Mouse (Mus musculus) thymus, adult 2 months (tissue): ENCODE measurements at regions not wholly inside any gene's neighbourhood (a gene's known extent, or its start where the extent isn't known, plus 50 kb on each side); places are given as distances from the start of the nearest gene placed in this dataset.

ENCODE experiments used
- DNase-seq: peaks from one replicate; pipeline ENCODE4 v3.0.0; 2021
- H3K27ac ChIP-seq: fragments of 200-500 bp; 2 replicates; pipeline ENCODE4 v1.5.1; 2012; ENCODE audit warnings: low read length, control low read depth; ENCODE audit not compliant: control insufficient read depth, insufficient read depth
- H3K27me3 ChIP-seq: fragments of 200-500 bp; 2 replicates; pipeline ENCODE4 v1.6.1; 2012; ENCODE audit warnings: mild to moderate bottlenecking, low read length, moderate library complexity, mixed read lengths; ENCODE audit not compliant: control insufficient read depth, insufficient read depth
- H3K36me3 ChIP-seq: fragments of 200-500 bp; 2 replicates; pipeline ENCODE4 v1.6.1; 2012; ENCODE audit warnings: mild to moderate bottlenecking, low read length, moderate library complexity; ENCODE audit not compliant: control insufficient read depth, insufficient read depth
- H3K4me1 ChIP-seq: fragments of 200-500 bp; replicated peaks from 2 replicates; pipeline ENCODE4 v1.6.1; 2012; ENCODE audit warnings: low read length; ENCODE audit not compliant: control insufficient read depth, insufficient read depth
- H3K4me3 ChIP-seq: fragments of 200-500 bp; 2 replicates; pipeline ENCODE4 v1.5.1; 2012; ENCODE audit warnings: mild to moderate bottlenecking, low read length, control low read depth, moderate library complexity; ENCODE audit not compliant: control insufficient read depth, insufficient read depth
- CTCF ChIP-seq: fragments of 200-500 bp; IDR thresholded peaks from 2 replicates; pipeline ENCODE4 v1.5.1; 2012; ENCODE audit warnings: mild to moderate bottlenecking, control low read depth, low read length, moderate library complexity, borderline replicate concordance; ENCODE audit not compliant: control insufficient read depth, poor library complexity, insufficient read depth; ENCODE audit errors: extremely low read depth
- POLR2A ChIP-seq: fragments of 200-500 bp; IDR thresholded peaks from 2 replicates; pipeline ENCODE4 v1.6.1; 2012; ENCODE audit warnings: mild to moderate bottlenecking, low read length, control low read depth, moderate library complexity; ENCODE audit not compliant: control insufficient read depth, poor library complexity, insufficient read depth; ENCODE audit errors: extremely low read depth
- whole genome bisulfite sequencing: fragments of 180-500 bp; shearing (Covaris S2); methylation state at CpG from one replicate; pipeline ENCODE4 v1.1.7; 2018; 5-methylcytosine and 5-hydroxymethylcytosine counted together

GRCm38 (mm10) chr7:124455659-124456058, 473.0 kb downstream of the Hs3st4 start:
- 77% methylated on average over 3 of the region's 3 CpGs for WGBS
- Histone ChIP-seq H3K4me3 (no peak overlapping the region), H3K27me3 (no peaks in the 10 kb centered on the region), H3K4me1 (no peaks in the 10 kb centered on the region), H3K27ac (no peak overlapping the region), H3K36me3 (no peaks in the 10 kb centered on the region)
- no peak for DNase-seq
- TF ChIP-seq CTCF = no peak
- no peak for TF ChIP-seq POLR2A

- 62% methylated on average over 1 of the region's 1 CpGs for WGBS
- no peaks in the 10 kb centered on the region for H3K36me3 ChIP-seq
- no peak overlapping the region for H3K4me3 ChIP-seq
- no peak overlapping the region for H3K27ac ChIP-seq
- no peak for TF ChIP-seq CTCF
- TF ChIP-seq POLR2A = no peak
- no peaks in the 10 kb centered on the region for H3K27me3 ChIP-seq
- no peaks in the 10 kb centered on the region for H3K4me1 ChIP-seq
- no peak for DNase-seq
Observed at GRCm38 (mm10) chr7:124487326-124487725, 504.7 kb downstream of the Hs3st4 start.

GRCm38 (mm10) chr7:124491109-124491793, 508.6 kb downstream of the Hs3st4 start:
- H3K27me3 ChIP-seq = no peaks in the 10 kb centered on the region
- no peak for DNase-seq
- TF ChIP-seq POLR2A (no peak), CTCF (no peak)
- no peaks in the 10 kb centered on the region for H3K36me3 ChIP-seq
- H3K4me3 ChIP-seq = no peak overlapping the region
- no peak overlapping the region for H3K27ac ChIP-seq
- WGBS = 75% methylated on average over 3 of the region's 3 CpGs
- no peaks in the 10 kb centered on the region for H3K4me1 ChIP-seq

GRCm38 (mm10) chr7:124491851-124492390, 509.3 kb downstream of the Hs3st4 start:
- Histone ChIP-seq H3K36me3 (no peaks in the 10 kb centered on the region), H3K4me1 (no peaks in the 10 kb centered on the region), H3K4me3 (no peak overlapping the region), H3K27ac (no peak overlapping the region), H3K27me3 (no peaks in the 10 kb centered on the region)
- WGBS = 95% methylated on average over 3 of the region's 3 CpGs
- DNase-seq = no peak
- TF ChIP-seq POLR2A = no peak
- TF ChIP-seq CTCF = no peak

- no peaks in the 10 kb centered on the region for H3K27me3 ChIP-seq
- no peak for DNase-seq
- H3K36me3 ChIP-seq = no peaks in the 10 kb centered on the region
- TF ChIP-seq CTCF = no peak
- TF ChIP-seq POLR2A = no peak
- H3K27ac ChIP-seq = no peak overlapping the region
- H3K4me1 ChIP-seq = no peaks in the 10 kb centered on the region
- 77% methylated on average over 3 of the region's 3 CpGs for WGBS
- H3K4me3 ChIP-seq = no peak overlapping the region
Observed at GRCm38 (mm10) chr7:124500636-124501035, 518.0 kb downstream of the Hs3st4 start.

- TF ChIP-seq CTCF (no peak), POLR2A (no peak)
- no peak for DNase-seq
- Histone ChIP-seq H3K4me1 (no peaks in the 10 kb centered on the region), H3K4me3 (no peak overlapping the region), H3K36me3 (no peaks in the 10 kb centered on the region), H3K27me3 (no peaks in the 10 kb centered on the region), H3K27ac (no peak overlapping the region)
- 88% methylated on average over 5 of the region's 5 CpGs for WGBS
Observed at GRCm38 (mm10) chr7:124502760-124503159, 520.1 kb downstream of the Hs3st4 start.

- 83% methylated on average over 1 of the region's 1 CpGs for WGBS
- Histone ChIP-seq H3K27ac (no peak overlapping the region), H3K4me3 (no peak overlapping the region), H3K36me3 (no peaks in the 10 kb centered on the region), H3K4me1 (no peaks in the 10 kb centered on the region), H3K27me3 (no peaks in the 10 kb centered on the region)
- DNase-seq = no peak
- TF ChIP-seq POLR2A (no peak), CTCF (no peak)
Observed at GRCm38 (mm10) chr7:124549038-124549437, 566.4 kb downstream of the Hs3st4 start.
